Mouse (Mus musculus): ENCODE data around the gene Myh10. TPM values are rescaled to one million over a fixed set of nuclear protein-coding genes. Genes with fewer than 3 reads are reported as not detected.

Myh10 gene
- total and polyA plus RNA-seq, 3 experiments = 0.38 to 2.7 (median 0.62) TPM

DNA sequence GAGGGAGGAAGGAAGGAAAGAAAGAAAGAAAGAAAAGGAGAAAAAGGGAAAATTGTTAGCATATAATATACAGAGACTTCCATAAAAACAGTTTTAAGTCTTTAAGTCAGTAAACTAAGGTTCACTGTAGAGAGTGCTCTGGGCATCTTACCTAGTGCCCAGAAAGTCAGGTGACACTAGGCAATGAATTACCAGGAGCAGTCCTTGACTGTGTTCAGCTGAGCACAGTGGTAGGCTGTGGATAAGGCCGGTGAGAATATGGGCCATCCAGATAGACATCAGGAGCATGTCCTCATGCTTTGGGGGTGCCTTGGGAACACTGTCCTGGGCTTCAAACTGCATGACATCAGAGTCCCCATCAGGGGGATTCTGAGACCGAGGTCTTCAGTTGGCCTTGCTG lies 58.8 kb downstream of the Myh10 start:
- Histone ChIP-seq H3K27ac (ENCODE audit: insufficient read depth, low read depth) (no peak overlapping the region), H3K4me2 (ENCODE audit: insufficient read depth, low read depth, poor library complexity, severe bottlenecking) (no peak overlapping the region), H3K4me3 (replicated peaks in 1 of 3; ENCODE audit: low read depth in 2 of 3, low read length in 2 of 3, poor library complexity in 1 of 3) (no peak overlapping the region), H3K9ac (ENCODE audit: insufficient read depth, low read depth) (no peak overlapping the region), H3K27me3 (replicated peaks) (no peaks in the 10 kb centered on the region), H3K4me1 (ENCODE audit: control insufficient read depth in 1 of 2, insufficient read depth in 2 of 2) (peaks cover 7 to 18% of the 10 kb centered on the region in 2 experiments; a peak in 2 of 4 replicates), H3K36me3 (replicated peaks in 1 of 2; ENCODE audit: control insufficient read depth in 1 of 2, insufficient read depth in 1 of 2, low read length in 1 of 2) (no peaks in the 10 kb centered on the region), H3K79me2 (replicated peaks; ENCODE audit: control insufficient read depth, extremely low read depth, insufficient read depth, poor library complexity, severe bottlenecking) (no peaks in the 10 kb centered on the region), H3K9me3 (replicated peaks; ENCODE audit: low read length) (no peaks in the 10 kb centered on the region)
- dilution Hi-C loops (cut with MboI; ENCODE audit: extremely low pct_ligation_motif_present, extremely low pct_unique_long_range_greater_than_20kb, low sequenced_read_pairs) (no loop called here), in situ Hi-C loops (cut with MboI; ENCODE audit: low pct_ligation_motif_present, low pct_unique_long_range_greater_than_20kb, low sequenced_read_pairs) (loop anchor here (10.0 kb wide), 1 partner anchor 55 kb away; no protein-coding TSS in a partner anchor)
- no peak for DNase-seq (ENCODE audit: extremely low read depth)
- TF ChIP-seq IRF4 (IDR thresholded peaks at IDR 0.05; ENCODE audit: low read depth, low read length) = no peak
- TF ChIP-seq MEF2A (IDR thresholded peaks at IDR 0.05; ENCODE audit: borderline replicate concordance, low read depth, low read length) = no peak
- no peak for TF ChIP-seq E2F4 (IDR thresholded peaks at IDR 0.05; ENCODE audit: insufficient replicate concordance, low read depth, low read length)
- no peak for TF ChIP-seq USF1 (IDR thresholded peaks at IDR 0.05; ENCODE audit: low read depth, low read length)
- no peak for TF ChIP-seq EP300 (IDR thresholded peaks at IDR 0.05; ENCODE audit: low read length)
- TF ChIP-seq JUN (IDR thresholded peaks at IDR 0.05; ENCODE audit: insufficient read depth, low read depth, low read length) = no peak
- TF ChIP-seq PAX5 (IDR thresholded peaks at IDR 0.05; ENCODE audit: low read length) = no peak

DNA sequence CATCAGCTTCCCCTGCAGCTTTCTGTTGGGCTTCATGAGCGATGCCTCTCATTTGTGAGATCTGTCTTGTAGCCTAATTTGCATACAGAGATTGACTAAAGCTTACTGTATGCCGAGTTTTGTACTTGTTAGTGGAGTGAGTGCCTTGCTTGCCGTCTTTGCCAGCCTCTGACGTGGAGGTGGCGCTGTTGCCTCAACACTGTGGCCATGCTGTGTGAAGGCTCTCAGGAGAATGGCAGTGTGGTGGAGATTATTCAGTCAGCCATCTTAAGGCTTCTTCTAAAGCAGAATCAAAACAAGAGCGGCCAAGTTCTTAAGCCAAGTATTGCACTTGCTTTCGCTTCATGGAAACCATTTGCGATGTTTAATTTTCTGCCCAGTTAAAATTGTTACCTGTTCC lies 59.6 kb downstream of the Myh10 start:
- H3K36me3 ChIP-seq (replicated peaks in 1 of 2; ENCODE audit: control insufficient read depth in 1 of 2, insufficient read depth in 1 of 2, low read length in 1 of 2) = no peaks in the 10 kb centered on the region
- no peaks in the 10 kb centered on the region for H3K27me3 ChIP-seq (replicated peaks)
- H3K4me2 ChIP-seq (ENCODE audit: insufficient read depth, low read depth, poor library complexity, severe bottlenecking) = no peak overlapping the region
- H3K4me3 ChIP-seq (replicated peaks in 1 of 3; ENCODE audit: low read depth in 2 of 3, low read length in 2 of 3, poor library complexity in 1 of 3) = no peak overlapping the region
- DNase-seq (ENCODE audit: extremely low read depth) = peak; percentile 87
- in situ Hi-C loops (cut with MboI; ENCODE audit: low pct_ligation_motif_present, low pct_unique_long_range_greater_than_20kb, low sequenced_read_pairs) = loop anchor here (10.0 kb wide), 1 partner anchor 54 kb away; no protein-coding TSS in a partner anchor
- H3K9me3 ChIP-seq (replicated peaks; ENCODE audit: low read length) = no peaks in the 10 kb centered on the region
- TF ChIP-seq IRF4 (IDR thresholded peaks at IDR 0.05; ENCODE audit: low read depth, low read length) (peak; percentile 43; the same call in 1 of the 2 replicates), ZC3H11A (IDR thresholded peaks at IDR 0.05; ENCODE audit: low read depth, low read length) (peak; percentile 65), CHD1 (IDR thresholded peaks at IDR 0.05; ENCODE audit: low read depth, low read length) (no peak), NELFE (IDR thresholded peaks at IDR 0.05; ENCODE audit: low read depth, low read length) (peak; percentile 30; the same call in 1 of the 2 replicates), SIN3A (IDR thresholded peaks at IDR 0.05; ENCODE audit: low read length) (0 out of 2 replicates have a peak, but pooled peaks have one; percentile 28), POLR2A (IDR thresholded peaks at IDR 0.05; ENCODE audit: low read depth, low read length) (0 out of 2 replicates have a peak, but pooled peaks have one; percentile 27), CTCF (conservative IDR thresholded peaks at IDR 0.05 in 1 of 2, IDR thresholded peaks at IDR 0.05 in 1 of 2; ENCODE audit: low read depth in 2 of 2, low read length in 2 of 2) (peak; percentile 54 to 99), HCFC1 (IDR thresholded peaks at IDR 0.05; ENCODE audit: low read depth, low read length) (peak; percentile 13; the same call in 1 of the 2 replicates), POLR2AphosphoS2 (IDR thresholded peaks at IDR 0.05; ENCODE audit: low read depth, low read length) (no peak), MAX (IDR thresholded peaks at IDR 0.05; ENCODE audit: low read length) (peak; percentile 71; the same call in 1 of the 2 replicates), MYC (IDR thresholded peaks at IDR 0.05; ENCODE audit: low read depth, low read length) (peak; percentile 95), NRF1 (IDR thresholded peaks at IDR 0.05; ENCODE audit: low read depth, low read length) (0 out of 2 replicates have a peak, but pooled peaks have one; percentile 19), MEF2A (IDR thresholded peaks at IDR 0.05; ENCODE audit: borderline replicate concordance, low read depth, low read length) (peak; percentile 36; the same call in 1 of the 2 replicates), UBTF (IDR thresholded peaks at IDR 0.05; ENCODE audit: low read depth, low read length) (no peak), RAD21 (IDR thresholded peaks at IDR 0.05; ENCODE audit: low read depth, low read length) (peak; percentile 99), SMC3 (IDR thresholded peaks at IDR 0.05; ENCODE audit: low read depth, low read length) (peak; percentile 96), ZNF384 (IDR thresholded peaks at IDR 0.05; ENCODE audit: low read depth, low read length) (no peak)
- no peak overlapping the region for H3K9ac ChIP-seq (ENCODE audit: insufficient read depth, low read depth)
- H3K27ac ChIP-seq (ENCODE audit: insufficient read depth, low read depth) = no peak overlapping the region
- dilution Hi-C loops (cut with MboI; ENCODE audit: extremely low pct_ligation_motif_present, extremely low pct_unique_long_range_greater_than_20kb, low sequenced_read_pairs) = no loop called here
- peaks cover 4 to 12% of the 10 kb centered on the region in 2 experiments; a peak in 2 of 4 replicates for H3K4me1 ChIP-seq (ENCODE audit: control insufficient read depth in 1 of 2, insufficient read depth in 2 of 2)
- no peaks in the 10 kb centered on the region for H3K79me2 ChIP-seq (replicated peaks; ENCODE audit: control insufficient read depth, extremely low read depth, insufficient read depth, poor library complexity, severe bottlenecking)
